Mouse (Mus musculus) gastrocnemius, postnatal 14 days (tissue): Measurements from ENCODE around the gene Apool. TPM values are rescaled to one million over a fixed set of nuclear protein-coding genes. Genes with fewer than 3 reads are reported as not detected.
"Not testable (repeated sequence)": the region's sequence is repeated elsewhere in the genome, so short reads cannot be mapped to it uniquely, and the experiment has no call there.

Experiments
- DNase-seq: peaks from one replicate; pipeline ENCODE4 v3.0.0; 2021; ENCODE audit warnings: mixed read lengths
- intact Hi-C: fragments of 180-260 bp; cut with DNase I; formaldehyde crosslinking; loops from one replicate; pipeline ENCODE4 v1.15.1; 2025; ENCODE audit warnings: low total_unique reads
- long read RNA-seq, 2 experiments: library from polyadenylated mRNA; stranded (forward); transcript quantifications; one replicate each; pipeline ENCODE4 v2.0.0; 2021
- total RNA-seq, 2 experiments: library from RNA; stranded (reverse); gene quantifications; 2 replicates each; pipeline ENCODE4 v1.2.3; 2021

Gene Apool
- total RNA-seq = 10 to 100 TPM; 48.3 to 53.6 TPM
- long read RNA-seq, experiment 1, transcript Apool-201 (9 exons, 1,359 nt) = major isoform, 46 of 51 reads
- long read RNA-seq, experiment 1, partial matches to known transcripts = 3 of 51 reads
- long read RNA-seq, experiment 1, other reads (novel, unspliced or antisense) = 2 of 51 reads
- long read RNA-seq, experiment 2, transcript Apool-201 (9 exons, 1,359 nt) = major isoform, 42 of 44 reads
- long read RNA-seq, experiment 2, partial matches to known transcripts = 1 of 44 reads
- long read RNA-seq, experiment 2, other reads (novel, unspliced or antisense) = 1 of 44 reads

GRCm38 (mm10) chrX:112310804-112311530, at the start of gene Apool:
Gene Apool, plus strand, starts transcription at chrX:112311334.
- intact Hi-C loops = no loop called here
- peak; percentile 83 for DNase-seq

- DNase-seq = no peak
- intact Hi-C loops = no loop called here
These were observed 37.6 kb upstream of the Apool start for GRCm38 (mm10) chrX:112273550-112273949.

- intact Hi-C loops = no loop called here
These were observed 375 bp downstream of the Apool start for GRCm38 (mm10) chrX:112311531-112311887.

GRCm38 (mm10) chrX:112312094-112312493, 960 bp downstream of the Apool start:
- intact Hi-C loops = no loop called here
- no peak for DNase-seq

More at GRCm38 (mm10) chrX:112311531-112311887, 375 bp downstream of the Apool start:
- no peak for DNase-seq

- intact Hi-C loops = no loop called here
These were observed 9.1 kb downstream of the Apool start for GRCm38 (mm10) chrX:112320273-112320672.

GRCm38 (mm10) chrX:112339486-112339885, 28.4 kb downstream of the Apool start:
- no peak for DNase-seq
- intact Hi-C loops = no loop called here

More at GRCm38 (mm10) chrX:112320273-112320672, 9.1 kb downstream of the Apool start:
- no peak for DNase-seq

- intact Hi-C loops = no loop called here
- DNase-seq = no peak
These were observed 36.6 kb downstream of the Apool start for GRCm38 (mm10) chrX:112347467-112348394.

GRCm38 (mm10) chrX:112348395-112348791, 37.3 kb downstream of the Apool start:
- no peak for DNase-seq
- intact Hi-C loops = no loop called here

GRCm38 (mm10) chrX:112368426-112368825, 57.3 kb downstream of the Apool start:
- intact Hi-C loops = no loop called here
- no peak for DNase-seq

GRCm38 (mm10) chrX:112370577-112371410, 59.7 kb downstream of the Apool start:
- DNase-seq = peak; percentile 8

GRCm38 (mm10) chrX:112406679-112407078, 95.5 kb downstream of the Apool start, which contains the start of gene Satl1:
Gene Satl1, minus strand, starts transcription at chrX:112406779.
- no peak for DNase-seq
- intact Hi-C loops = no loop called here

More at GRCm38 (mm10) chrX:112370577-112371410, 59.7 kb downstream of the Apool start:
- intact Hi-C loops = not testable (repeated sequence)

- intact Hi-C loops = loop anchor here (10.0 kb wide), 1 partner anchor 492 kb away; no protein-coding TSS in a partner anchor
These were observed 101.2 kb downstream of the Apool start for GRCm38 (mm10) chrX:112412309-112412708.

More at GRCm38 (mm10) chrX:112412309-112412708, 101.2 kb downstream of the Apool start:
- no peak for DNase-seq

Other genes starting within 250 kb of the Apool start
- gene 4933403O08Rik, start 72.3 kb upstream of the Apool start, total RNA-seq = under 1 TPM in 1 of 2 experiments, not detected in 1; 0.21 TPM
- gene Satl1, start 95.4 kb downstream of the Apool start, total RNA-seq = not detected
- not detected for gene 2010106E10Rik, start 183.9 kb downstream of the Apool start, total RNA-seq